Mouse (Mus musculus): Measurements from ENCODE around the gene Rnf13.

Rnf13 gene

DNA sequence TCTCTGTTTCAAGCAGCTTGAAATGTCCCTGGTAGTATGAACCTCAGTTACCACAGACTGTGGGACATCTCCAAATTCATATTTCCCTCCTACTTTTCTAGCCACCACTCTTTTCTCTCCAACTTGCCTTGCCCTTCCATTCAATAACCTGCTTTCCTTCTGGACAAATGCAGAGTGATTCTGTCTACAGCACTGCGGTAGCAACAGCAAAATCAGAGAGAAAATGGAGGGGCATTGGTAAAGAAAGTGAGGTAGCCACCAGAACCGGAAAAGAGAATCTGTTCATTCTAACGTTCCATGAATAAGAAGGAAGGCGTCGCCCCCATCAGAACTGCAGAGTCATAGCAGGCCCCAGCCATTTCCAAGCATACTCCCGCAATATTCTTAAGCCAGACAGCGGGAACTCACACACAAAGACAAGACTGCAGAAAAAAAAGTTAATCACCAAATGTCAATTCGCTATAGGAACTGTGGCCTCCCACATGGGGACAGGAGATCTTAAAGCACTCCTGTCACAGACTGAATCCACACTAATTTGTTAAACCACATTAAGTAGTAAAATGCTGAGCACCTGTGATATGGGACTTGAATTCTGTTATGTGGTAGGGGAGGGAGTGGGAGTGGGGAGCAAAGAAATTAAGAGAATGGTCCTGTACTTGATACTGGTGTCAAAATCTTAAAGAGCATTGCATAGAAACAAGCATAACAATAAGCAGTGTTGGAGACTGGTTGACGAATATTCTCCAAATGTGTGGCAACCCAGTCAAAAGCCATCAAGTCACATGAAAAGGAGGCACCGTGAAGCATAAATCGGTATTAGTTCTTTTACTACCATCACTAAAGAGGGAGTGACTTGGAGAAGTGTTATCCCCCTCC, 110.2 kb downstream of the Rnf13 start:
- no peak for DNase-seq (ENCODE audit: low read depth)

- no peak for DNase-seq (ENCODE audit: low read depth)
Measured at GRCm38 (mm10) chr3:57846662-57846911, 110.7 kb downstream of the Rnf13 start.

GRCm38 (mm10) chr3:57846912-57847759, 111.3 kb downstream of the Rnf13 start:
- DNase-seq (ENCODE audit: low read depth) = no peak

DNA sequence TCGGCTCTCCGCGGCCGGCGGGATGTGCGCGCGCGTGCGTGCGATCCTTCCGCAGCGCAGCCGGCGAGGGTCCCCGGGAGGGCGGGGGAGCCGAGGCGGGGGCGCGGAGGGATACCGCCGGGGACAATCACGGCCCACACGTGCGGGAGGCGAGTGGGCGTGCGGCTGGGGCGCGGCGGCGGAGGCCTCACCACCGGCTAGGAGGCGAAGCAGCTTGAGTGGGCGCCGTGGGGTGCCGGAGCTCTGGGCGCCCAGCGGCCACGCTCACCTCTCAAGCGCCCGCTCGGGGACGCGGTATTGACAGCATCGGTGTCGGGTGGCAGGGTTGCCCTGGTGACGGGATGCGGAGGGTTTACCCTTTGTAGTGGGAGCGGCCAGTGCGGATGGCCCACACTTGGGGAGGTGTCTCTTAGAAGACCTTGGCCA, 111.9 kb downstream of the Rnf13 start, which contains the start of gene Pfn2:
Gene Pfn2, minus strand, starts transcription at position 320 of the 426 bp plus-strand sequence.
- DNase-seq (ENCODE audit: low read depth) = no peak

- DNase-seq (ENCODE audit: low read depth) = no peak
Measured at GRCm38 (mm10) chr3:57882945-57883344, 147.1 kb downstream of the Rnf13 start.

All from c-Kit-positive CD71-negative TER-119-negative erythroid progenitor cells, embryonic 14.5 days (primary cell).